Mouse (Mus musculus) CD4-positive, CD25-positive, alpha-beta regulatory T cell, adult 4 months (primary cell): ENCODE measurements around the gene Tardbp. TPM values are rescaled to one million over a fixed set of nuclear protein-coding genes. Genes with fewer than 3 reads are reported as not detected.
A peak's percentile ranks its signal among the peaks of the same experiment; 100 is the strongest.

ENCODE experiments used
- ATAC-seq: one replicate; pipeline ENCODE4 v1.8.0; 2017
- polyA plus RNA-seq, 2 experiments: library from polyadenylated mRNA; unstranded; fragments of 100-300 nt; shearing (Covaris generic); gene quantifications; one replicate each; pipeline ENCODE4 v1.2.1; 2017

Tardbp gene
- polyA plus RNA-seq, 2 experiments from 2014 or later = 158 to 201 TPM

- no peak for ATAC-seq
These were observed 26.5 kb downstream of the Tardbp start for GRCm38 (mm10) chr4:148600316-148600715.

GRCm38 (mm10) chr4:148598826-148599225 lies 28.0 kb downstream of the Tardbp start:
- no peak for ATAC-seq

GRCm38 (mm10) chr4:148596731-148597130 lies 30.1 kb downstream of the Tardbp start:
- ATAC-seq = no peak

- ATAC-seq = no peak
These were observed 30.9 kb downstream of the Tardbp start for GRCm38 (mm10) chr4:148595916-148596315.

- no peak for ATAC-seq
These were observed 32.8 kb downstream of the Tardbp start for GRCm38 (mm10) chr4:148593996-148594395.

GRCm38 (mm10) chr4:148591637-148592380 lies 35.0 kb downstream of the Tardbp start:
- no peak for ATAC-seq

- peak; percentile 100 for ATAC-seq
These were observed 35.6 kb downstream of the Tardbp start, which contains the start of gene Srm for GRCm38 (mm10) chr4:148591171-148591630. Srm (plus strand) TSS chr4:148591503.

- ATAC-seq = peak; percentile 8
These were observed 36.2 kb downstream of the Tardbp start for GRCm38 (mm10) chr4:148590421-148591170.

GRCm38 (mm10) chr4:148589565-148589964 lies 37.3 kb downstream of the Tardbp start:
- no peak for ATAC-seq

GRCm38 (mm10) chr4:148588793-148589192 lies 38.0 kb downstream of the Tardbp start:
- no peak for ATAC-seq

GRCm38 (mm10) chr4:148586648-148587047 lies 40.2 kb downstream of the Tardbp start:
- ATAC-seq = no peak

GRCm38 (mm10) chr4:148583257-148583656 lies 43.6 kb downstream of the Tardbp start:
- no peak for ATAC-seq

GRCm38 (mm10) chr4:148581422-148581821 lies 45.4 kb downstream of the Tardbp start:
- no peak for ATAC-seq

- no peak for ATAC-seq
These were observed 46.1 kb downstream of the Tardbp start for GRCm38 (mm10) chr4:148580765-148581164.

- ATAC-seq = no peak
These were observed 53.6 kb downstream of the Tardbp start for GRCm38 (mm10) chr4:148573222-148573621.

- ATAC-seq = no peak
These were observed 56.0 kb downstream of the Tardbp start for GRCm38 (mm10) chr4:148570693-148571295.

- ATAC-seq = no peak
These were observed 56.7 kb downstream of the Tardbp start for GRCm38 (mm10) chr4:148570138-148570537.

GRCm38 (mm10) chr4:148563595-148563994 lies 63.2 kb downstream of the Tardbp start:
- ATAC-seq = no peak

- no peak for ATAC-seq
These were observed 64.1 kb downstream of the Tardbp start for GRCm38 (mm10) chr4:148562676-148563075.
